Mouse (Mus musculus) C3H10T1/2 (cell line): ENCODE measurements around the gene Dct. TPM values are rescaled to one million over a fixed set of nuclear protein-coding genes. Genes with fewer than 3 reads are reported as not detected.

Experiments
- polyA plus RNA-seq, 2 experiments: library from polyadenylated mRNA; unstranded; fragments of >200 nt; fragmentation: generic; extraction: Trizol; gene quantifications; one replicate each; pipeline ENCODE4 v1.2.1; 2012; ENCODE audit warnings: missing spikeins in 2 of 2

Dct gene
- polyA plus RNA-seq = under 1 TPM; 0.02 to 0.21 TPM

GRCm38 (mm10) chr14:118051975-118052630 lies at the start of gene Dct:
Dct (minus strand) TSS chr14:118052244.

Other genes starting within 250 kb of the Dct start
- 1 to 10 TPM in 1 of 2 experiments, under 1 TPM in 1; 0.90 to 7.6 TPM for gene Tgds, start 80.5 kb upstream of the Dct start, polyA plus RNA-seq
- gene Gpr180, start 84.9 kb upstream of the Dct start, polyA plus RNA-seq = 10 to 100 TPM; 10.2 to 20.9 TPM
- under 1 TPM in 1 of 2 experiments, not detected in 1; 0.01 TPM for gene Sox21, start 184.8 kb upstream of the Dct start, polyA plus RNA-seq
- not detected for gene Gm9376, start 214.7 kb upstream of the Dct start, polyA plus RNA-seq